Mouse (Mus musculus): ENCODE measurements around the gene Zfp462. TPM values are rescaled to one million over a fixed set of nuclear protein-coding genes. Genes with fewer than 3 reads are reported as not detected.

The Zfp462 gene
- polyA plus RNA-seq, 2 experiments: 0.05 to 0.35 TPM

DNA sequence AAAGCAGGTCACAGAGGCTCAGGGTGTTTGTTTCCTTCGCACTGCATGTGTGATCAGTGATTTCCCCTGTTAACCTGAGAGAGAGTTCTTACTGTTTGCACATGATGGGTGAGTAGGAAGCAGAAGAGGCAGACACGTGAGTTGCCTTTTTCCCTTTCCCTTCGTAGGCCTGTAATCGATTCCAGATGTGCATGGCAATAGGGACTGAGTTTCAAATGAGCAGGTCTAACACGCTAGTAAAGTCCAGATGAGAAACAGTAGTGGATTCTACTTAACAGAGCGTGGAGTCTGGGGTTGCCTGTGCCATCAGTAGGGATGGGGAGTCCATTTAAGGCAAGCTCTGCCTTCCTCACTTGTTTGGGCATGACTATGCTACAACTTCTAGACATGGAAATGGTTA, 93.3 kb downstream of the Zfp462 start:
- H3K4me2 ChIP-seq (ENCODE audit: low read depth): no peak overlapping the region
- H3K36me3 ChIP-seq (replicated peaks; ENCODE audit: control insufficient read depth, insufficient read depth, low read depth): no peaks in the 10 kb centered on the region
- H3K9me3 ChIP-seq (ENCODE audit: control insufficient read depth, low read length): no peaks in the 10 kb centered on the region
- ATAC-seq (ENCODE audit: insufficient read depth) (no peak), DNase-seq (ENCODE audit: low read depth in 3 of 3, low spot score in 3 of 3) (no peak)
- no peak for TF ChIP-seq EP300 (IDR thresholded peaks at IDR 0.05; ENCODE audit: low read depth)
- no peak for TF ChIP-seq CTCF (IDR thresholded peaks at IDR 0.05; ENCODE audit: low read depth)
- WGBS (ENCODE audit: insufficient replicate concordance): 59% methylated on average over 6 of the region's 6 CpGs
- no peak overlapping the region for H3K4me3 ChIP-seq (ENCODE audit: insufficient read depth in 1 of 2, low read depth in 2 of 2, low read length in 2 of 2)
- H3K9ac ChIP-seq (replicated peaks): no peak overlapping the region
- no peaks in the 10 kb centered on the region for H3K27me3 ChIP-seq (ENCODE audit: control insufficient read depth, insufficient read depth, low read length)
- no peaks in the 10 kb centered on the region for H3K4me1 ChIP-seq (replicated peaks; ENCODE audit: control insufficient read depth in 2 of 2, insufficient read depth in 2 of 2, low read length in 1 of 2)
- no peak overlapping the region for H3K27ac ChIP-seq

- no peaks in the 10 kb centered on the region for H3K36me3 ChIP-seq (replicated peaks; ENCODE audit: control insufficient read depth, insufficient read depth, low read depth)
- H3K9me3 ChIP-seq (ENCODE audit: control insufficient read depth, low read length): no peaks in the 10 kb centered on the region
- TF ChIP-seq EP300 (IDR thresholded peaks at IDR 0.05; ENCODE audit: low read depth): no peak
- TF ChIP-seq CTCF (IDR thresholded peaks at IDR 0.05; ENCODE audit: low read depth): no peak
- WGBS (ENCODE audit: insufficient replicate concordance): 49% methylated on average over 8 of the region's 8 CpGs
- no peak overlapping the region for H3K27ac ChIP-seq
- H3K4me2 ChIP-seq (ENCODE audit: low read depth): no peak overlapping the region
- H3K4me3 ChIP-seq (ENCODE audit: insufficient read depth in 1 of 2, low read depth in 2 of 2, low read length in 2 of 2): no peak overlapping the region
- H3K9ac ChIP-seq (replicated peaks): no peak overlapping the region
- no peaks in the 10 kb centered on the region for H3K27me3 ChIP-seq (ENCODE audit: control insufficient read depth, insufficient read depth, low read length)
- no peak for DNase-seq (ENCODE audit: low read depth in 3 of 3, low spot score in 3 of 3)
- ATAC-seq (ENCODE audit: insufficient read depth): no peak
- no peaks in the 10 kb centered on the region for H3K4me1 ChIP-seq (replicated peaks; ENCODE audit: control insufficient read depth in 2 of 2, insufficient read depth in 2 of 2, low read length in 1 of 2)
Measured at GRCm38 (mm10) chr4:55040258-55040964, 95.6 kb downstream of the Zfp462 start.

DNA sequence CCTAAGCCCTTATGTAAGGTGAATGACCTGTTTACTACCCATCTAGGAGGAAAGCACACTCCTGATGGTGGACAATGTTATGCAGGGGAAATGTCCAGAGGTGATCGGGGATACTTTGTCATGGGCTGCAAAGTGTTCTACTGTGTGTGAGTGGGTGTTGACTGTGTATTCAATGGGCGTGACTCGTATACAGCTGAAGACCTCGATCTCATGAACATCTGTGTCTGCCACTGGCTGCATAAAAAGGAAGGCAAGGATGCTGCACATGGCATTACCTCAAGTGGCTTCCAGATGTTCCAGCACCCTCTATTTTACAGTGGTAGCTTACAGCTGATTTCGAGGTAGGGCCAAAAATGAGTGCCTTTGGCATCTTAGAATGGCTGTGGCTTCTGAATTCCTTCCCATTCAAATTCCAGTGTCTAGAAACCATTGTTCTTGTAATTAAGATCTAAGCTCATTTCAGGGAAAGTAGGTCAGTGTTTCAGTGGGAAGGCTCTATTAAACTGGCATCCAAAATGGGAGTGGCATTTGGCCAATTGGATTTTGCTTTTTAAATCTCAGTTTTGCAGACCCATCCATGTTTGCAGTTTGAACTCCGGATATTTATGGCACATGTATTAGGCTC, 96.4 kb downstream of the Zfp462 start:
- no peaks in the 10 kb centered on the region for H3K9me3 ChIP-seq (ENCODE audit: control insufficient read depth, low read length)
- H3K36me3 ChIP-seq (replicated peaks; ENCODE audit: control insufficient read depth, insufficient read depth, low read depth): no peaks in the 10 kb centered on the region
- no peak for DNase-seq (ENCODE audit: low read depth in 3 of 3, low spot score in 3 of 3)
- no peak overlapping the region for H3K4me3 ChIP-seq (ENCODE audit: insufficient read depth in 1 of 2, low read depth in 2 of 2, low read length in 2 of 2)
- TF ChIP-seq CTCF (IDR thresholded peaks at IDR 0.05; ENCODE audit: low read depth) (no peak), EP300 (IDR thresholded peaks at IDR 0.05; ENCODE audit: low read depth) (no peak)
- H3K4me2 ChIP-seq (ENCODE audit: low read depth): no peak overlapping the region
- no peak for ATAC-seq (ENCODE audit: insufficient read depth)
- no peaks in the 10 kb centered on the region for H3K4me1 ChIP-seq (replicated peaks; ENCODE audit: control insufficient read depth in 2 of 2, insufficient read depth in 2 of 2, low read length in 1 of 2)
- no peak overlapping the region for H3K9ac ChIP-seq (replicated peaks)
- 61% methylated on average over 6 of the region's 6 CpGs for WGBS (ENCODE audit: insufficient replicate concordance)
- no peak overlapping the region for H3K27ac ChIP-seq
- H3K27me3 ChIP-seq (ENCODE audit: control insufficient read depth, insufficient read depth, low read length): no peaks in the 10 kb centered on the region

- Histone ChIP-seq H3K36me3 (replicated peaks; ENCODE audit: control insufficient read depth, insufficient read depth, low read depth) (no peaks in the 10 kb centered on the region), H3K27ac (no peak overlapping the region), H3K4me1 (replicated peaks; ENCODE audit: control insufficient read depth in 2 of 2, insufficient read depth in 2 of 2, low read length in 1 of 2) (no peaks in the 10 kb centered on the region), H3K4me2 (ENCODE audit: low read depth) (no peak overlapping the region), H3K4me3 (ENCODE audit: insufficient read depth in 1 of 2, low read depth in 2 of 2, low read length in 2 of 2) (no peak overlapping the region), H3K27me3 (ENCODE audit: control insufficient read depth, insufficient read depth, low read length) (no peaks in the 10 kb centered on the region), H3K9ac (replicated peaks) (no peak overlapping the region), H3K9me3 (ENCODE audit: control insufficient read depth, low read length) (no peaks in the 10 kb centered on the region)
- TF ChIP-seq CTCF (IDR thresholded peaks at IDR 0.05; ENCODE audit: low read depth) (no peak), EP300 (IDR thresholded peaks at IDR 0.05; ENCODE audit: low read depth) (no peak)
- DNase-seq (ENCODE audit: low read depth in 3 of 3, low spot score in 3 of 3): no peak
- 45% methylated on average over 4 of the region's 4 CpGs for WGBS (ENCODE audit: insufficient replicate concordance)
- no peak for ATAC-seq (ENCODE audit: insufficient read depth)
Measured at GRCm38 (mm10) chr4:55042573-55042972, 97.7 kb downstream of the Zfp462 start.

GRCm38 (mm10) chr4:55047266-55047665, 102.4 kb downstream of the Zfp462 start:
- TF ChIP-seq CTCF (IDR thresholded peaks at IDR 0.05; ENCODE audit: low read depth) (no peak), EP300 (IDR thresholded peaks at IDR 0.05; ENCODE audit: low read depth) (no peak)
- Histone ChIP-seq H3K27ac (no peak overlapping the region), H3K4me2 (ENCODE audit: low read depth) (no peak overlapping the region), H3K4me1 (replicated peaks; ENCODE audit: control insufficient read depth in 2 of 2, insufficient read depth in 2 of 2, low read length in 1 of 2) (no peaks in the 10 kb centered on the region), H3K9me3 (ENCODE audit: control insufficient read depth, low read length) (no peaks in the 10 kb centered on the region), H3K4me3 (ENCODE audit: insufficient read depth in 1 of 2, low read depth in 2 of 2, low read length in 2 of 2) (no peak overlapping the region), H3K27me3 (ENCODE audit: control insufficient read depth, insufficient read depth, low read length) (no peaks in the 10 kb centered on the region), H3K9ac (replicated peaks) (no peak overlapping the region), H3K36me3 (replicated peaks; ENCODE audit: control insufficient read depth, insufficient read depth, low read depth) (no peaks in the 10 kb centered on the region)
- WGBS (ENCODE audit: insufficient replicate concordance): 71% methylated on average over 7 of the region's 7 CpGs
- DNase-seq (ENCODE audit: low read depth in 3 of 3, low spot score in 3 of 3) (no peak), ATAC-seq (ENCODE audit: insufficient read depth) (no peak)
